Mouse (Mus musculus) ES-E14 (cell line): ENCODE data around the gene Fkbpl.

Source experiments
- MAFK ChIP-seq: IDR thresholded peaks from 2 replicates; pipeline ENCODE4 v1.6.1; 2014; ENCODE audit warnings: mild to moderate bottlenecking, low read depth, low read length, inconsistent platforms; ENCODE audit not compliant: insufficient read depth
- ZC3H11A ChIP-seq: IDR thresholded peaks from 2 replicates; pipeline ENCODE4 v1.6.1; 2012; ENCODE audit warnings: low read depth, mild to moderate bottlenecking, inconsistent platforms, low read length, borderline replicate concordance

GRCm38 (mm10) chr17:34655581-34655991, 11.0 kb downstream of the Fkbpl start:
- no peak for TF ChIP-seq ZC3H11A
- no peak for TF ChIP-seq MAFK
